Mouse (Mus musculus) neural tube, embryonic 10.5 days (tissue): ENCODE data around the gene 2900092C05Rik.

ENCODE experiments used
- DNase-seq: peaks from one replicate; pipeline ENCODE4 v3.0.0-alpha.2; 2017; ENCODE audit warnings: low spot score; ENCODE audit errors: extremely low spot score

Gene 2900092C05Rik

DNA sequence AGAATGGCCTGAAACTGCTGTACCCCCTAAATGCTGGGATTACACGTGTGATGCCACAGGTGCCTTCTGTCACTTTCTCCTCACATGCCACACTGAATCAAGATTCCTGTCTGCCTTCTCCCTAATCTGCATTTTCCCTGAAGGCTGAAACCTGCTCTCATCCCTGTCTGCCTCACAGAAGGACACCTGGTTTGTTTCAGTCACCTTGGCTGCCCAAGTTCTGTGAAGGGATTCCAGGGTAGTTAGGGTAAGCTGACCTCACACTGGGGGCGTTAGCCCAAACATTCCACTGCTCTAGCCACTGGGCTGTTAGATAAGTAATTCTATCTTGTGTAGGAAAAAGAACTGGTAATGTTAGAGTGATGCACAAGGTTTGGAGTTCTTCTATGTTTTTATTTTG lies at the start of gene 2900092C05Rik:
Gene 2900092C05Rik (plus strand): TSS at position 301 of the 400 bp plus-strand sequence.
- no peak for DNase-seq

DNA sequence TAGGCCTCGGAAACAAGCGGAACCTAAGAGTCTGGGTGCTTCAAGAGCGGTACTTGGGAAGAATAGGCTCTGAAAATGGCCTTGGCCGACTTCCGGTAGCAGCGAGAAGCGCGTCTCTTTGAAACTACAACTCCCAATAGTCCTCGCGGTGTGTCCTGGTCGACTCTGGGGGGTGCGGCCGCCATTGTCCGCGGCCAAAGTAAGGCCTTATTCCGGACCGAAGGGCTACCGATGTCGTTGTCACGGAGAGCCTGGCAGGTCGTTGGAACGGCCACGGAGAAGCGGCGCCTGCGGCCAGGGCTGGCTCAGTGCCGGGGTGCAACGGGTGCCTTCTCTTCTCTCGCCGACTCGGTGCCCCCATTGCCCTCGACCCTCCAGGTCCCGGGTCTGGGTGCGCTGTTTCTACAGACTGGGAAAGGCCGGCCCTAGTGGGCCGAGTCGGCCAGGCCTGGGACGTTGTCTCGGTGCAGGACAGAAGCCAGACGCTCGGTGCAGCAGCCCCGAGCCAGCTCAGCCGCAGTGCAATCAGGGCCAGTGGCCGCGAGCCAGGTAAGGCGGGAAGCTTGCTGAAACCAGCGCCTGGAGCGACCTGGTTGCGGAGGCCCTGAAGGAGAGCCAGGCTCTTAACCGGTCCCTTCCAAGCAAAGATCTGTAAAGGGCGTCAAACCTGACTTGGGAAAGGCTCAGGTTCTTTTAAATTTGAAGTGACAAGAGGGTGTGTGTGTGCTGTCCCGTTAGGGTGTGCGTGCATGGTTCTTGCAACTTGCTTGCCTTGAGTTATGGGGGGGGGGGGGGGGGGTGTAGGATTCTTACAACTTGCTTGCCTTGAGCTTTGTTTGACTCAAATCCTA lies 33.9 kb upstream of the 2900092C05Rik start, which contains the start of gene Zfp606:
Gene Zfp606 (plus strand): TSS at position 136 of the 851 bp plus-strand sequence.
- peak; percentile 86 for DNase-seq

DNA sequence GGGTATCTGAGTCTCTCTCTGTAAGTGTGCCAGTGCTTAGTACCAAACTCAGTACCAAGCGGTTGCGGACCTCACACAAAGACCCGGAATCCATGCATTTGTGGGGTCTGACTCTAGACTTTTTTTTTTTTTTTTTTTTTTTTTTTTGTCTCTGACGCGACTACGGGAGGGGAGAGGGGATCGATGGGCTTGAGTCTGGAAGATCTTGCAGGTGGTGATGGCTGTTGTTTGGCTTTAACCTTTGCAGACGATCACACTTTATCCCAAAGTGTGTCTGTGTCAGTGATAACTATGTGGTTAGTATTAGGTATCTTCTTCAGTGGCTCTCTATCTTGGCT lies 33.3 kb upstream of the 2900092C05Rik start:
- no peak for DNase-seq

DNA sequence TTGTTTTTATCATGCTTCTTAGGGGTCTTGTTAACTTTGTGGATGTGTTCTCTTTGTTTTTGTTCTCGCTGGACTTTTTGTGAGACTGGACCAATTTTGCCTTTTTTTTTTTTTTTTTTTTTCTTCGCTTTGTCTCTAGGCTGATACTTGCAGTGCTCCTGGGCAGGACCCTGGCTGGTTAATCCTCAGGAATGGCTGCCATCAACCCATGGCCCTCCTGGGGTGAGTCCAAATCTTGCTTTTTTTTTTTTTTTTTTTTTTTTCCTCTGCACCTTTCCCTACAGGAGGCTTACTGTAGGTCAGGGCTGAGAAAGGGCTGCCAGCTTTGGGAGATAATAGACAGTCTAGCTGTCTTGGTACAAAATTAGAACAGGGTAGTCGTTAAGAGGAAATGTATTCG lies 32.8 kb upstream of the 2900092C05Rik start:
- no peak for DNase-seq

DNA sequence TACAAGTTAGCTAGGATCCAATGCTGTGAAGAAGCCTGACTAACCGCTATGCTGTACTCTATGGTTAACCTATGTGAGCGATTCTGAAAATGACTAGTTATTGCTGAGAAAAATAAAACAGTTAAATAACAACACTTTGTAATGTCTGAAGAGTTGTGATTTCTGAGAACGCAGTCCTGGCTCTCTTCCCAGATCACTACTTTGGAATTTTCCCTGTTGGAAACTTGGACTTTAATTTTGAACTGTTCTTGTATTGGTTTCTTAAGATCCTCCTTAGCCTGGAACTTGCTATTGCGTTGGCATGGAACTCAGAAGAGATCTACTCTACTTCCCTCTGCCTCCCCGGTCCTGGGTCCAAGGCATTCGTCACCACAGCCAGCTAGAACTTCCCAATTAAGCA lies 28.5 kb upstream of the 2900092C05Rik start:
- DNase-seq = no peak

DNA sequence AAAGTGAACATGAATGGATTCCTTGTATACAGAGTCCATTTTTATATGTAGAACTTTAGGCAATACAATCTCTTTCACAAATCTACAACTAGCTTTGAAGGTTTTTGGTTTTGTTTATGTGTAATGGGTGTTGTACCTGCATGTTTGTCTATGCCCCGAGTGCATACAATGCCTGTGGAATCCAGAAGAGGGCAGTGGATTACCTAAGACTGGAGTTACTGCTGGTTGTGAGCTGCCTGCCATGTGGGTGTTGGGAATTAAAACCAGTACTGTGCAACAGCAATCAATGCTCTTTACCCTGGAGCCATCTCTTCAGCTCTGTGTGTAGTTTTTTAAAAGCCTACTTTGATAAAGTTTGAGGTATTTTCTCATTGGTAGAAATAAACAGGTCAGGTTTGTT lies 26.4 kb upstream of the 2900092C05Rik start:
- DNase-seq = no peak

DNA sequence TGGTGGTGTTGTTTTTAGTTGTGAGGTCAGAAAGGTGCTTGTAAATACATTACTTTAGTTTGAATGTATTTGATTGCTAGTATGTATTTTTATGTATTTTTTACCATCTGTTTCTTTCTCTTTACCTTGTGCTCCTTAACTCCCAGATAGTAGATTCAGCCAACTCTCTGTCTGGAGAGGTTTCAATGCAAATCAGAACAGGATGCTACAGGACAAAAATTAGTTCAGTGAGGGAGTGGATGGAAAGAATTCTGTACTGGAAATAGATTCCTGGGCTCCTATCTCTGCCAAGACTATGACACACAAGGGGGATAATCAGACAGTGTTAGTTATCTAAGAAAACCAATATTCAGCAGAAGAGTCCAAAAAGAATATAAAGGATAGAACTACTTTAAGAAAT lies 25.6 kb upstream of the 2900092C05Rik start:
- DNase-seq = no peak

DNA sequence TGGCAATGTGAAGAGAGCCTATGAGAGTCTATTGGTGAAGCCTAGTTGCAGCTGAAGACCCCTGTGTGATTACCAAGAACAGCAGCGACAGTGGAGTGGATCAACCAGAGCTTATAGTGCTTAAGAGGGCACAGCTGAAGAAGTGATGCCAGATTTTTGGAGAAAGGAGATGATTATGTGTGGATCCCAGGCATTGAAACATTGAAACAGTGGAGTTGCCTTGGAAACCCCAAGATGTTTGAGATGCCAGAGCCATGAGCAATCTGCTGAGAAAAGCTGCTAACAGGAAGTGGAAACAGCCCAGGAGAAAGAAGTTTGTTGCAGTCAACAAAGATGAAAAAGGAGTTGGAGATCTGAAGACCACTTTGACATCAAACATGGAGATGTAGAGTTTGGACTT lies 1.4 kb upstream of the 2900092C05Rik start:
- no peak for DNase-seq
